Mouse (Mus musculus): ENCODE results near the gene Krt16. TPM values are rescaled to one million over a fixed set of nuclear protein-coding genes. Genes with fewer than 3 reads are reported as not detected.

Krt16 gene
- not detected in 2 replicates for total RNA-seq (2017)

- no peak for ATAC-seq (replicated peaks in 1 of 2; ENCODE audit: insufficient read depth in 1 of 2, low FRiP score in 2 of 2, low TSS enrichment in 1 of 2, low read depth in 1 of 2, poor library complexity in 2 of 2, severe bottlenecking in 2 of 2)
Measured at GRCm38 (mm10) chr11:100248852-100249465, at the start of gene Krt16. Krt16 (minus strand) TSS chr11:100248902.

GRCm38 (mm10) chr11:100297801-100298200 is 49.1 kb upstream of the Krt16 start:
- peak; percentile 26 to 37; a peak in 2 of 4 replicates for ATAC-seq (replicated peaks in 1 of 2; ENCODE audit: insufficient read depth in 1 of 2, low FRiP score in 2 of 2, low TSS enrichment in 1 of 2, low read depth in 1 of 2, poor library complexity in 2 of 2, severe bottlenecking in 2 of 2)

- ATAC-seq (replicated peaks in 1 of 2; ENCODE audit: insufficient read depth in 1 of 2, low FRiP score in 2 of 2, low TSS enrichment in 1 of 2, low read depth in 1 of 2, poor library complexity in 2 of 2, severe bottlenecking in 2 of 2) = peak; percentile 75 to 79
Measured at GRCm38 (mm10) chr11:100295308-100295707, 46.6 kb upstream of the Krt16 start.

GRCm38 (mm10) chr11:100292884-100293283 is 44.2 kb upstream of the Krt16 start:
- ATAC-seq (replicated peaks in 1 of 2; ENCODE audit: insufficient read depth in 1 of 2, low FRiP score in 2 of 2, low TSS enrichment in 1 of 2, low read depth in 1 of 2, poor library complexity in 2 of 2, severe bottlenecking in 2 of 2) = no peak

- no peak for ATAC-seq (replicated peaks in 1 of 2; ENCODE audit: insufficient read depth in 1 of 2, low FRiP score in 2 of 2, low TSS enrichment in 1 of 2, low read depth in 1 of 2, poor library complexity in 2 of 2, severe bottlenecking in 2 of 2)
Measured at GRCm38 (mm10) chr11:100290235-100290634, 41.5 kb upstream of the Krt16 start.

GRCm38 (mm10) chr11:100288942-100289341 is 40.2 kb upstream of the Krt16 start:
- no peak for ATAC-seq (replicated peaks in 1 of 2; ENCODE audit: insufficient read depth in 1 of 2, low FRiP score in 2 of 2, low TSS enrichment in 1 of 2, low read depth in 1 of 2, poor library complexity in 2 of 2, severe bottlenecking in 2 of 2)

- ATAC-seq (replicated peaks in 1 of 2; ENCODE audit: insufficient read depth in 1 of 2, low FRiP score in 2 of 2, low TSS enrichment in 1 of 2, low read depth in 1 of 2, poor library complexity in 2 of 2, severe bottlenecking in 2 of 2) = no peak
Measured at GRCm38 (mm10) chr11:100287024-100287423, 38.3 kb upstream of the Krt16 start.

- no peak for ATAC-seq (replicated peaks in 1 of 2; ENCODE audit: insufficient read depth in 1 of 2, low FRiP score in 2 of 2, low TSS enrichment in 1 of 2, low read depth in 1 of 2, poor library complexity in 2 of 2, severe bottlenecking in 2 of 2)
Measured at GRCm38 (mm10) chr11:100284988-100285387, 36.3 kb upstream of the Krt16 start.

- peak; percentile 60 to 70; a peak in 3 of 4 replicates for ATAC-seq (replicated peaks in 1 of 2; ENCODE audit: insufficient read depth in 1 of 2, low FRiP score in 2 of 2, low TSS enrichment in 1 of 2, low read depth in 1 of 2, poor library complexity in 2 of 2, severe bottlenecking in 2 of 2)
Measured at GRCm38 (mm10) chr11:100282549-100282948, 33.8 kb upstream of the Krt16 start.

- ATAC-seq (replicated peaks in 1 of 2; ENCODE audit: insufficient read depth in 1 of 2, low FRiP score in 2 of 2, low TSS enrichment in 1 of 2, low read depth in 1 of 2, poor library complexity in 2 of 2, severe bottlenecking in 2 of 2) = peak; percentile 36 to 70; a peak in 2 of 4 replicates
Measured at GRCm38 (mm10) chr11:100281596-100282544, 33.2 kb upstream of the Krt16 start.

- ATAC-seq (replicated peaks in 1 of 2; ENCODE audit: insufficient read depth in 1 of 2, low FRiP score in 2 of 2, low TSS enrichment in 1 of 2, low read depth in 1 of 2, poor library complexity in 2 of 2, severe bottlenecking in 2 of 2) = no peak
Measured at GRCm38 (mm10) chr11:100278759-100279158, 30.1 kb upstream of the Krt16 start.

GRCm38 (mm10) chr11:100277726-100278480 is 29.2 kb upstream of the Krt16 start:
- ATAC-seq (replicated peaks in 1 of 2; ENCODE audit: insufficient read depth in 1 of 2, low FRiP score in 2 of 2, low TSS enrichment in 1 of 2, low read depth in 1 of 2, poor library complexity in 2 of 2, severe bottlenecking in 2 of 2) = no peak

- no peak for ATAC-seq (replicated peaks in 1 of 2; ENCODE audit: insufficient read depth in 1 of 2, low FRiP score in 2 of 2, low TSS enrichment in 1 of 2, low read depth in 1 of 2, poor library complexity in 2 of 2, severe bottlenecking in 2 of 2)
Measured at GRCm38 (mm10) chr11:100275466-100275865, 26.8 kb upstream of the Krt16 start.

GRCm38 (mm10) chr11:100274719-100275118 is 26.0 kb upstream of the Krt16 start:
- no peak for ATAC-seq (replicated peaks in 1 of 2; ENCODE audit: insufficient read depth in 1 of 2, low FRiP score in 2 of 2, low TSS enrichment in 1 of 2, low read depth in 1 of 2, poor library complexity in 2 of 2, severe bottlenecking in 2 of 2)

GRCm38 (mm10) chr11:100271878-100272277 is 23.2 kb upstream of the Krt16 start:
- no peak for ATAC-seq (replicated peaks in 1 of 2; ENCODE audit: insufficient read depth in 1 of 2, low FRiP score in 2 of 2, low TSS enrichment in 1 of 2, low read depth in 1 of 2, poor library complexity in 2 of 2, severe bottlenecking in 2 of 2)

- no peak for ATAC-seq (replicated peaks in 1 of 2; ENCODE audit: insufficient read depth in 1 of 2, low FRiP score in 2 of 2, low TSS enrichment in 1 of 2, low read depth in 1 of 2, poor library complexity in 2 of 2, severe bottlenecking in 2 of 2)
Measured at GRCm38 (mm10) chr11:100269821-100270332, 21.2 kb upstream of the Krt16 start, which contains the start of gene Krt42. Krt42 (minus strand) TSS chr11:100269871.
